Mouse (Mus musculus): ENCODE results near the gene Arhgap35. TPM values are rescaled to one million over a fixed set of nuclear protein-coding genes. Genes with fewer than 3 reads are reported as not detected.

Arhgap35 gene
- polyA plus RNA-seq, 1 experiment = 26.8 TPM

DNA sequence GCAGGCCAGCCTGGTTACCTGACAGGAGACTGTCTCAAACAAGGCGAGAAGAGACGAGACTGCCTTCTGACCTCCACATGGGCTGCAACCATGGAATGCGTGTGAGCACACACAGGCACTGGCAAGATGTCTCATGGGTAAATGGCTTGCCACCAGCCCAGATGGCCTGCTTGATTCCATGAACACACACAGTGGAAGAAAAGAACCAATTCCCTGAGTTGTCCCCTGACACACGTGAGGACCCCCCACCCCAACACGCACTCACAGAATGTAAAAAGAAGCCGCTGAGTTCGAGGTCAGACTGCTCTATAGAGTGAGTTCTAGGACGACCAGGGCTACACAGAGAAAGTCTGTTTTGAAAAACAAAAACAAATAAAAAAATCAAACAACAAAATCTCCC lies 137.2 kb downstream of the Arhgap35 start, which contains the start of gene Npas1:
Gene Npas1 (minus strand): TSS at position 101 of the 400 bp plus-strand sequence.
- Histone ChIP-seq H3K36me3 (ENCODE audit: control insufficient read depth, insufficient read depth) (no peaks in the 10 kb centered on the region), H3K27me3 (ENCODE audit: control insufficient read depth, insufficient read depth, insufficient read length) (peaks cover 60% of the 10 kb centered on the region), H3K4me3 (ENCODE audit: insufficient read depth, poor library complexity, severe bottlenecking) (no peak within 1 kb of the TSS), H3K79me3 (ENCODE audit: low read depth) (no peaks in the 10 kb centered on the region), H3K79me2 (ENCODE audit: control insufficient read depth, insufficient read depth) (no peaks in the 10 kb centered on the region), H3ac (ENCODE audit: control insufficient read depth, insufficient read length, low read depth) (no peak within 1 kb of the TSS)
- TF ChIP-seq MAX (IDR thresholded peaks at IDR 0.05) (no peak), FOSL1 (IDR thresholded peaks at IDR 0.05; ENCODE audit: insufficient read depth, low read length, poor library complexity, severe bottlenecking) (no peak), CTCF (IDR thresholded peaks at IDR 0.05; ENCODE audit: control insufficient read depth, insufficient read depth, insufficient read length) (no peak), MYOG (IDR thresholded peaks at IDR 0.05; ENCODE audit: control insufficient read depth, extremely low read depth, insufficient read length) (no peak)

DNA sequence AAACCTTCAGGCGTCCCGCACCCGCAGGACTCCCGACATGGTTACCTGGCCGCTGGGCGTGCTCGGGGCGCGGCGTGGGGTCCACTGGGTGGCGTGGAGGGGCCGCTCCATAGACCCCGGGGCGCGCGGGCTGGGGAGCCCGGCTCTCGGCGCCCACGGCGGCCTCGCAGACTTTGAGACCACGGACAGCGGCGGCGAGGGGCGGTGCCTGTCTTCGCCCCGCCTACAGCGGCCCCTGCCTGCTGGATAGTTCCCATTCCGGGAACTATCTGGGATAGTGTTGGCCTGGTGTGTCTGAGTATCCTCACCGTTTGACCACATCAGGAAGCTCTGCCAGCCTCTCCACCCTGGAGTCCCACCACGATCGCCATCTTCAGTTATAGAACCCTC lies 138.2 kb downstream of the Arhgap35 start:
- Histone ChIP-seq H3K36me3 (ENCODE audit: control insufficient read depth, insufficient read depth) (no peaks in the 10 kb centered on the region), H3K4me3 (ENCODE audit: insufficient read depth, poor library complexity, severe bottlenecking) (no peak overlapping the region), H3K79me3 (ENCODE audit: low read depth) (no peaks in the 10 kb centered on the region), H3K79me2 (ENCODE audit: control insufficient read depth, insufficient read depth) (no peaks in the 10 kb centered on the region), H3K27me3 (ENCODE audit: control insufficient read depth, insufficient read depth, insufficient read length) (peaks cover 66% of the 10 kb centered on the region), H3ac (ENCODE audit: control insufficient read depth, insufficient read length, low read depth) (no peak overlapping the region)
- no peak for TF ChIP-seq CEBPB (IDR thresholded peaks at IDR 0.05; ENCODE audit: low read depth)
- no peak for TF ChIP-seq MYOD1 (IDR thresholded peaks at IDR 0.05; ENCODE audit: control insufficient read depth, insufficient read length, low read depth)
- TF ChIP-seq CTCF (IDR thresholded peaks at IDR 0.05; ENCODE audit: control insufficient read depth, insufficient read depth, insufficient read length) = no peak
- no peak for TF ChIP-seq MAX (IDR thresholded peaks at IDR 0.05)
- TF ChIP-seq FOSL1 (IDR thresholded peaks at IDR 0.05; ENCODE audit: insufficient read depth, low read length, poor library complexity, severe bottlenecking) = no peak
- no peak for TF ChIP-seq USF1 (IDR thresholded peaks at IDR 0.05; ENCODE audit: low read depth)
- TF ChIP-seq MYOG (IDR thresholded peaks at IDR 0.05; ENCODE audit: control insufficient read depth, extremely low read depth, insufficient read length) = no peak

DNA sequence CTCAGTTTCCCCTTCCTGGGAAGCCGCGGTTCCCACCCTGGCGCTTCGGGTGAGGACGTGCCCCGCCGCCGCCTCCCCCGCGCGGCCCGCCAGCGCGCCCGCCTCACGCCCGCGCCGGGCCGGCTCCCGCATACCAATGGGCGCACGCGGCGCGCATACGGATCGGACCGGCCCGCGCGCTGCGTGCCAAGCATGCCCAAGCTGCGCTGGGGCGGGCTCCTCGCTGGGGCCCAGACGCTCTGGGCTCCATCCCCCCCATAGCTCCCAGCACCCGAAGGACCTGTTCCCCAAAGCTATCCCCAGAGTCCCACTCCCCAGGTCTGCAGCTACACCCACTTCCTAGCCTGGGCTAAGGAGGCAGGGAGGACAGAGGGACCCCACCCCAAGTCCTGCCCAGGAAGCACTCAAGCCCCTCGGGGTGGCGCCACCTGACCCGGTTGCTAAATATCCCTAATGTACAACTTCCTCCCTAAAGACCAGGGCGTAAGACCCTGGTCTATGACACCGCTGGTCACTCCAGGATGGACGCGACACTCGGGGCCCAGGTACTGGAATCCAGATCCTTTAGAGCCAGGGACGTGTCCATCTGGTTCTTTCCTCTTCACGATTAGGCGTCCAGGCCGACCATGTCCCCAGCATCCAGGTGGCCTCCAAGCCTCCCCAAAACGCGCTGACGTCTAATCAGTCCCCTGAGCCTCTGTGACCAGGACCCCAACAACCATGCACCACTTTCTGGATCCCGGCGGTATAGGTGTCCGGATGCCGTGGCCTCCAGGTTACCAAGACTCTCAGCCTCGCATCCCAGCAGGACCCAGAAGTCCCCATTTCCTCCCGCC lies 138.8 kb downstream of the Arhgap35 start:
- no peaks in the 10 kb centered on the region for H3K79me2 ChIP-seq (ENCODE audit: control insufficient read depth, insufficient read depth)
- H3K4me3 ChIP-seq (ENCODE audit: insufficient read depth, poor library complexity, severe bottlenecking) = no peak overlapping the region
- H3ac ChIP-seq (ENCODE audit: control insufficient read depth, insufficient read length, low read depth) = no peak overlapping the region
- TF ChIP-seq MAX (IDR thresholded peaks at IDR 0.05) (no peak), MYOD1 (IDR thresholded peaks at IDR 0.05; ENCODE audit: control insufficient read depth, insufficient read length, low read depth) (no peak), USF1 (IDR thresholded peaks at IDR 0.05; ENCODE audit: low read depth) (no peak)
- no peaks in the 10 kb centered on the region for H3K36me3 ChIP-seq (ENCODE audit: control insufficient read depth, insufficient read depth)
- peaks cover 60% of the 10 kb centered on the region for H3K27me3 ChIP-seq (ENCODE audit: control insufficient read depth, insufficient read depth, insufficient read length)
- no peaks in the 10 kb centered on the region for H3K79me3 ChIP-seq (ENCODE audit: low read depth)

DNA sequence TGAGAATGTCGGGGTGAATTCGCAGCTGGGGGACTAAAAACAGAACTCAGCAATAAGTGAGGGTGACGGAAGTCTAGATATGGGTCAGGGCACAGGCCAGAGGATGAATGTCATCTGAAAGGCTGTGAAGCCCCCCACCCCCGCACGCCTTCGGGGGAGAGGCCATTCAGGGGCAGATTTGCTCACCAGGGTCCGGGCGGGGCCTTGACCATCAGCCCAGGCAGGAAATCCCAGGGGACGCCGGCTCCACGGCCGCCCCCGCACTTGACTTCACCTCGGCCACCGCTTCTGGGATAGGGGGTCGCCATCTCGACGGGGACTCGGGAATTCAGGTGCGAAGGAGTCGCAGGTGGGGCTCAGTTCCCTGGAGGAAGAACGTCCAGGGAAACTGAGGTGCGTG lies 139.5 kb downstream of the Arhgap35 start:
- no peak for TF ChIP-seq CEBPB (IDR thresholded peaks at IDR 0.05; ENCODE audit: low read depth)
- TF ChIP-seq MAX (IDR thresholded peaks at IDR 0.05) = no peak
- no peak for TF ChIP-seq MYOD1 (IDR thresholded peaks at IDR 0.05; ENCODE audit: control insufficient read depth, insufficient read length, low read depth)
- TF ChIP-seq USF1 (IDR thresholded peaks at IDR 0.05; ENCODE audit: low read depth) = no peak
- no peak for TF ChIP-seq MYOG (IDR thresholded peaks at IDR 0.05; ENCODE audit: control insufficient read depth, extremely low read depth, insufficient read length)
- no peak for TF ChIP-seq CTCF (IDR thresholded peaks at IDR 0.05; ENCODE audit: control insufficient read depth, insufficient read depth, insufficient read length)
- no peak for TF ChIP-seq FOSL1 (IDR thresholded peaks at IDR 0.05; ENCODE audit: insufficient read depth, low read length, poor library complexity, severe bottlenecking)
- no peaks in the 10 kb centered on the region for H3K79me3 ChIP-seq (ENCODE audit: low read depth)
- H3K4me3 ChIP-seq (ENCODE audit: insufficient read depth, poor library complexity, severe bottlenecking) = no peak overlapping the region
- H3K27me3 ChIP-seq (ENCODE audit: control insufficient read depth, insufficient read depth, insufficient read length) = peaks cover 53% of the 10 kb centered on the region
- H3K36me3 ChIP-seq (ENCODE audit: control insufficient read depth, insufficient read depth) = no peaks in the 10 kb centered on the region
- H3K79me2 ChIP-seq (ENCODE audit: control insufficient read depth, insufficient read depth) = no peaks in the 10 kb centered on the region
- H3ac ChIP-seq (ENCODE audit: control insufficient read depth, insufficient read length, low read depth) = no peak overlapping the region

DNA sequence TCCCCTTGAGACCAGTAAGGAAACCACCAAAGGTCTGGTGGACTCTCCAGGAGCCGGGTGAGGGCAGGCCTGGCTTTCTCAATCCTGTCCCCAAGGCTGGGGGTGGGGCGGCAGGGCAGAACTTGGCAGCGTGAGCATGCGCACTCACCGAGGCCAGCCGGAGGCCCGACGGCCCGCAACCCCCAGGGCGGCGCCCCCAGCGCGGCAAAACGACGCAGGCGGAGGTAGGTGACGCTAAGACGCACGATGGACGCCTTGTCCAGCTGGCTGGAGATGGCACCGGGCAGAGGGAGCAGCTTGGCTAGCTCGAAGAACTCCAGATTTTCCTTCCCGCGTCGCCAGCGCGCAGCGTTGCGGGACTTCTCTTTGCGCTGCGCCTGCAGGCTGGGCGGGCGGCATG lies 140.3 kb downstream of the Arhgap35 start:
- Histone ChIP-seq H3K79me3 (ENCODE audit: low read depth) (no peaks in the 10 kb centered on the region), H3K4me3 (ENCODE audit: insufficient read depth, poor library complexity, severe bottlenecking) (no peak overlapping the region), H3K27me3 (ENCODE audit: control insufficient read depth, insufficient read depth, insufficient read length) (peaks cover 60% of the 10 kb centered on the region), H3K36me3 (ENCODE audit: control insufficient read depth, insufficient read depth) (no peaks in the 10 kb centered on the region), H3ac (ENCODE audit: control insufficient read depth, insufficient read length, low read depth) (no peak overlapping the region), H3K79me2 (ENCODE audit: control insufficient read depth, insufficient read depth) (no peaks in the 10 kb centered on the region)
- TF ChIP-seq MYOD1 (IDR thresholded peaks at IDR 0.05; ENCODE audit: control insufficient read depth, insufficient read length, low read depth) (no peak), MYOG (IDR thresholded peaks at IDR 0.05; ENCODE audit: control insufficient read depth, extremely low read depth, insufficient read length) (no peak), CEBPB (IDR thresholded peaks at IDR 0.05; ENCODE audit: low read depth) (no peak), USF1 (IDR thresholded peaks at IDR 0.05; ENCODE audit: low read depth) (no peak), MAX (IDR thresholded peaks at IDR 0.05) (no peak), FOSL1 (IDR thresholded peaks at IDR 0.05; ENCODE audit: insufficient read depth, low read length, poor library complexity, severe bottlenecking) (no peak), CTCF (IDR thresholded peaks at IDR 0.05; ENCODE audit: control insufficient read depth, insufficient read depth, insufficient read length) (no peak)

DNA sequence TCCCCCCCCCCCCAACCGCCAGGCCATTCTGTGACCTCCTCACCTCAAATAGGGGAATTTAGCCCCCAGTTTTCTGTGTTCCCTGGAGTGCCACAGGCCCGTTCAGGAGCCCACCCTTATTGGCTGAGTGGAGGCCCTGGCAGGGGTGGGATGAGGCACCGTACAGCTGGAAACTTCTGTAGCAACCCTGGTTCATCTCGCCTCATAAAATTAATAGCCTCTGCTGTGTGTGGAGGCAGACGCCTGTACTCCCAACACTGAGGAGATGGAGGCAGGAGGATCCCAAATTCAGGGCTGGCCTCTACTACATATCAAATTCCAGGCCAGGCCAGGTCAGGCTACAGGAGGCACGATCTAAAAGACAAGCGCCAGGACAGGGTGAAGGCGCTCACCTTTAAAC lies 140.9 kb downstream of the Arhgap35 start:
- no peak for TF ChIP-seq CTCF (IDR thresholded peaks at IDR 0.05; ENCODE audit: control insufficient read depth, insufficient read depth, insufficient read length)
- H3K79me3 ChIP-seq (ENCODE audit: low read depth) = no peaks in the 10 kb centered on the region
- no peak overlapping the region for H3K4me3 ChIP-seq (ENCODE audit: insufficient read depth, poor library complexity, severe bottlenecking)
- no peak overlapping the region for H3ac ChIP-seq (ENCODE audit: control insufficient read depth, insufficient read length, low read depth)
- H3K27me3 ChIP-seq (ENCODE audit: control insufficient read depth, insufficient read depth, insufficient read length) = peaks cover 64% of the 10 kb centered on the region
- H3K79me2 ChIP-seq (ENCODE audit: control insufficient read depth, insufficient read depth) = no peaks in the 10 kb centered on the region
- H3K36me3 ChIP-seq (ENCODE audit: control insufficient read depth, insufficient read depth) = no peaks in the 10 kb centered on the region
